Mouse (Mus musculus): Measurements from ENCODE around the gene Fbxw17. TPM values are rescaled to one million over a fixed set of nuclear protein-coding genes. Genes with fewer than 3 reads are reported as not detected.
A peak's percentile ranks its signal among the peaks of the same experiment; 100 is the strongest.

Gene Fbxw17
- polyA plus RNA-seq, 1 experiment from 2014 or later = 31.4 TPM

GRCm38 (mm10) chr13:50464621-50465562 is 47.2 kb downstream of the Fbxw17 start:
- peak overlapping the region; percentile 28; the same call in 1 of the 2 replicates for H3K27ac ChIP-seq (replicated peaks)
- H3K36me3 ChIP-seq = no peaks in the 10 kb centered on the region
- 47% methylated on average over 27 of the region's 27 CpGs for WGBS

GRCm38 (mm10) chr13:50467007-50467406 is 49.3 kb downstream of the Fbxw17 start, which contains the start of gene Nutm2:
Gene Nutm2 (plus strand): TSS chr13:50467307.
- 89% methylated on average over 4 of the region's 4 CpGs for WGBS
- Histone ChIP-seq H3K9me3 (replicated peaks) (no peaks in the 10 kb centered on the region), H3K36me3 (no peaks in the 10 kb centered on the region), H3K27ac (replicated peaks) (no peak within 1 kb of the TSS), H3K27me3 (ENCODE audit: low read depth, poor library complexity, severe bottlenecking) (no peaks in the 10 kb centered on the region), H3K4me1 (0 out of 2 replicates have a peak, but pooled peaks cover 3% of the 10 kb centered on the region), H3K4me3 (no peak within 1 kb of the TSS)
- no peak for DNase-seq (ENCODE audit: low spot score)

More at GRCm38 (mm10) chr13:50464621-50465562, 47.2 kb downstream of the Fbxw17 start:
- Histone ChIP-seq H3K27me3 (ENCODE audit: low read depth, poor library complexity, severe bottlenecking) (no peaks in the 10 kb centered on the region), H3K9me3 (replicated peaks) (no peaks in the 10 kb centered on the region), H3K4me3 (peak overlapping the region; percentile 35), H3K4me1 (0 out of 2 replicates have a peak, but pooled peaks cover 3% of the 10 kb centered on the region)
- DNase-seq (ENCODE audit: low spot score) = no peak

Other genes starting within 250 kb of the Fbxw17 start
- gene Gm906, start 167.6 kb upstream of the Fbxw17 start, polyA plus RNA-seq (2016; fragmentation: Nextera tagmentation; extraction: Ambion mirVana) = not detected in 2 replicates
- gene Gm47429, start 26.0 kb downstream of the Fbxw17 start, polyA plus RNA-seq (2016; fragmentation: Nextera tagmentation; extraction: Ambion mirVana) = not detected in 2 replicates
- gene Nutm2, start 49.4 kb downstream of the Fbxw17 start, polyA plus RNA-seq (2016; fragmentation: Nextera tagmentation; extraction: Ambion mirVana) = not detected in 2 replicates
- gene Gm904, start 225.4 kb downstream of the Fbxw17 start, polyA plus RNA-seq (2016; fragmentation: Nextera tagmentation; extraction: Ambion mirVana) = not detected in 2 replicates